Mouse (Mus musculus) lung, postnatal 0 days (tissue): ENCODE data around the gene Ptpru.

ENCODE experiments used
- CTCF ChIP-seq: IDR thresholded peaks from 2 replicates; pipeline ENCODE4 v1.5.1; 2016; ENCODE audit warnings: antibody characterized with exemption, mild to moderate bottlenecking
- EP300 ChIP-seq: IDR thresholded peaks from 2 replicates; pipeline ENCODE4 v1.6.1; 2016; ENCODE audit warnings: antibody characterized with exemption, mild to moderate bottlenecking, control low read depth

- TF ChIP-seq CTCF (no peak), EP300 (no peak; the same call in 1 of the 2 replicates)
Measured at GRCm38 (mm10) chr4:131873293-131874168, 35.4 kb upstream of the Ptpru start, which contains the start of gene Srsf4.
